Mouse (Mus musculus): Measurements from ENCODE around the gene Gm10273. TPM values are rescaled to one million over a fixed set of nuclear protein-coding genes. Genes with fewer than 3 reads are reported as not detected.
"Not testable (repeated sequence)": the region's sequence is repeated elsewhere in the genome, so short reads cannot be mapped to it uniquely, and the experiment has no call there.

Gm10273 gene
- polyA plus RNA-seq, 1 experiment from 2014 or later, result 14.5 TPM

GRCm38 (mm10) chr10:59380411-59380821, 15.0 kb upstream of the Gm10273 start:
- Histone ChIP-seq H3K27ac (ENCODE audit: low read depth, low read length) (no peak overlapping the region), H3K9ac (replicated peaks; ENCODE audit: low read depth, low read length) (no peak overlapping the region), H3K27me3 (ENCODE audit: control insufficient read depth, insufficient read depth, low read length) (no peaks in the 10 kb centered on the region), H3K4me3 (ENCODE audit: low read depth, low read length) (no peak overlapping the region), H3K36me3 (ENCODE audit: control insufficient read depth, insufficient read depth, low read length) (no peaks in the 10 kb centered on the region), H3K9me3 (ENCODE audit: control insufficient read depth, low read length) (no peaks in the 10 kb centered on the region), H3K4me1 (ENCODE audit: control insufficient read depth, insufficient read depth, low read length) (no peaks in the 10 kb centered on the region), H3K4me2 (ENCODE audit: low read depth, low read length) (no peak overlapping the region)
- 83% methylated on average over 2 of the region's 2 CpGs for WGBS
- no peak for ATAC-seq (ENCODE audit: low read depth)

DNA sequence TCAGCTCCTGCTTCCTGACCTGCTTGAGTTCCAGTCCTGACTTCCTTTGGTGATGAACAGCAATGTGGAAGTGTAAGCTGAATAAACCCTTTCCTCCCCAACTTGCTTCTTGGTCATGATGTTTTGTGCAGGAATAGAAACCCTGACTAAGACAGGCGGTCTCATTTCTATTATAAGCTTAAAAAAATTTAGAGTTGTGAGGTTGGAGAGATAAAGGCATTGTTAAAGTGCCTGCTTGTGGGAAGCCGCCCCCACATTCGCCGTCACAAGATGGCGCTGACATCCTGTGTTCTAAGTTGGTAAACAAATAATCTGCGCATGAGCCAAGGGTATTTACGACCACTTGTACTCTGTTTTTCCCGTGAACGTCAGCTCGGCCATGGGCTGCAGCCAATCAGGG, 13.9 kb upstream of the Gm10273 start:
- not testable (repeated sequence) for H3K9me3 ChIP-seq (ENCODE audit: control insufficient read depth, low read length); ATAC-seq (ENCODE audit: low read depth); H3K36me3 ChIP-seq (ENCODE audit: control insufficient read depth, insufficient read depth, low read length); H3K27ac ChIP-seq (ENCODE audit: low read depth, low read length); H3K9ac ChIP-seq (replicated peaks; ENCODE audit: low read depth, low read length); H3K4me2 ChIP-seq (ENCODE audit: low read depth, low read length); H3K4me1 ChIP-seq (ENCODE audit: control insufficient read depth, insufficient read depth, low read length); H3K4me3 ChIP-seq (ENCODE audit: low read depth, low read length); H3K27me3 ChIP-seq (ENCODE audit: control insufficient read depth, insufficient read depth, low read length)
- 83% methylated on average over 6 of the region's 10 CpGs for WGBS

GRCm38 (mm10) chr10:59386951-59387350, 8.5 kb upstream of the Gm10273 start:
- no peak overlapping the region for H3K27ac ChIP-seq (ENCODE audit: low read depth, low read length)
- no peak overlapping the region for H3K4me3 ChIP-seq (ENCODE audit: low read depth, low read length)
- no peak overlapping the region for H3K4me2 ChIP-seq (ENCODE audit: low read depth, low read length)
- no peaks in the 10 kb centered on the region for H3K36me3 ChIP-seq (ENCODE audit: control insufficient read depth, insufficient read depth, low read length)
- H3K27me3 ChIP-seq (ENCODE audit: control insufficient read depth, insufficient read depth, low read length), result no peaks in the 10 kb centered on the region
- H3K9ac ChIP-seq (replicated peaks; ENCODE audit: low read depth, low read length), result no peak overlapping the region
- WGBS, result 92% methylated on average over 7 of the region's 8 CpGs
- no peak for ATAC-seq (ENCODE audit: low read depth)
- H3K9me3 ChIP-seq (ENCODE audit: control insufficient read depth, low read length), result no peaks in the 10 kb centered on the region
- no peaks in the 10 kb centered on the region for H3K4me1 ChIP-seq (ENCODE audit: control insufficient read depth, insufficient read depth, low read length)

- no peak overlapping the region for H3K4me3 ChIP-seq (ENCODE audit: low read depth, low read length)
- H3K9ac ChIP-seq (replicated peaks; ENCODE audit: low read depth, low read length), result no peak overlapping the region
- H3K4me1 ChIP-seq (ENCODE audit: control insufficient read depth, insufficient read depth, low read length), result no peaks in the 10 kb centered on the region
- no peak overlapping the region for H3K27ac ChIP-seq (ENCODE audit: low read depth, low read length)
- H3K27me3 ChIP-seq (ENCODE audit: control insufficient read depth, insufficient read depth, low read length), result no peaks in the 10 kb centered on the region
- no peaks in the 10 kb centered on the region for H3K9me3 ChIP-seq (ENCODE audit: control insufficient read depth, low read length)
- H3K36me3 ChIP-seq (ENCODE audit: control insufficient read depth, insufficient read depth, low read length), result no peaks in the 10 kb centered on the region
- 92% methylated on average over 3 of the region's 3 CpGs for WGBS
- no peak for ATAC-seq (ENCODE audit: low read depth)
- no peak overlapping the region for H3K4me2 ChIP-seq (ENCODE audit: low read depth, low read length)
Measured at GRCm38 (mm10) chr10:59389652-59390051, 5.8 kb upstream of the Gm10273 start.

- H3K27ac ChIP-seq (ENCODE audit: low read depth, low read length), result no peak overlapping the region
- H3K9me3 ChIP-seq (ENCODE audit: control insufficient read depth, low read length), result no peaks in the 10 kb centered on the region
- no peak overlapping the region for H3K4me2 ChIP-seq (ENCODE audit: low read depth, low read length)
- H3K36me3 ChIP-seq (ENCODE audit: control insufficient read depth, insufficient read depth, low read length), result no peaks in the 10 kb centered on the region
- no peak overlapping the region for H3K9ac ChIP-seq (replicated peaks; ENCODE audit: low read depth, low read length)
- WGBS, result 57% methylated on average over 4 of the region's 4 CpGs
- ATAC-seq (ENCODE audit: low read depth), result no peak
- H3K4me3 ChIP-seq (ENCODE audit: low read depth, low read length), result no peak overlapping the region
- no peaks in the 10 kb centered on the region for H3K27me3 ChIP-seq (ENCODE audit: control insufficient read depth, insufficient read depth, low read length)
- no peaks in the 10 kb centered on the region for H3K4me1 ChIP-seq (ENCODE audit: control insufficient read depth, insufficient read depth, low read length)
Measured at GRCm38 (mm10) chr10:59391907-59392306, 3.5 kb upstream of the Gm10273 start.

DNA sequence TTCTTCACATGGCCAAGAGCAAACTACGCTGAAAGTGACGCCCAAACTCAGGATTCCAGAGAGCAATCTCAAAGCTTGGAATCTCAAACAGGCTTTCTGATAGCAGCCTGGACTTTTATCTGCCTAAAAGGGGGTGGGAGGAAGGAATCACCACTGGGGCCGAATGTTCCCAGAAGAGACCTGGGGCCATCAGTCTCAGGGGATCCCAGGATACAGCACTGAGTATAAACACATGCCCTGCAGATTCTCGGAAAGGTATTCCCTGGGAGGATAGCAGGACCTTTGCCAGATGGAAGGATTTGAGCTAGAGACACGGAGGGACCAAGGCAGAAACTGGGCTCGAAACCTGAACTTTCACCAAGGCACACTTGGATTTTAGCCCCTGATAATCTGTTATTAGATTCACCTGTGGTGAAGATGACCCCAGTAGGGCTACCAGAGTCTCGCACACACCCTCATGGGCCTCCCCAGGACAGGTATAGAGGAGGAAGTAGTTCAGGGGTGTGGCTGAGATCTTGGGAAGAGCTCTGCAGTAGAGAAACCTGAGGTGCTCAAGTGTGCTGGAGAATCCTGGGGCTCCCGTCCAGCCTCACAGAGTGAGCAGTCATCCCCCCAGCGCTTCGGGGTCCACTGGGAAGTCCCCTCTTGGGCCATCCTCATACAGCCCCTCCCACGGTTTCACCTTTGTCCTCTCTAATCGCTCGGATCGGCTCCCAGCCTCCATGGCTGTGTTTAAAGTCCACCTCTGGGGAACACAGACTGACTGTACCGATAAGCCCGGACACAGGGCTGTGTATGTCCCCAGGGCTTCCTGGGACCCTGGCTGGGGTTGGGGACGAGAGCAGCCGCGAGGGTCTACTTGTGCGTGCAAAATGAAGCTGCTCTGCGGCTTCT, 7.7 kb downstream of the Gm10273 start, which contains the start of gene Pla2g12b:
Gene Pla2g12b, plus strand, starts transcription at position 762 of the 894 bp plus-strand sequence.
- Histone ChIP-seq H3K27me3 (ENCODE audit: control insufficient read depth, insufficient read depth, low read length) (no peaks in the 10 kb centered on the region), H3K9me3 (ENCODE audit: control insufficient read depth, low read length) (no peaks in the 10 kb centered on the region), H3K4me2 (ENCODE audit: low read depth, low read length) (no peak within 1 kb of the TSS), H3K36me3 (ENCODE audit: control insufficient read depth, insufficient read depth, low read length) (no peaks in the 10 kb centered on the region), H3K27ac (ENCODE audit: low read depth, low read length) (no peak within 1 kb of the TSS), H3K9ac (replicated peaks; ENCODE audit: low read depth, low read length) (no peak within 1 kb of the TSS), H3K4me3 (ENCODE audit: low read depth, low read length) (no peak within 1 kb of the TSS), H3K4me1 (ENCODE audit: control insufficient read depth, insufficient read depth, low read length) (no peaks in the 10 kb centered on the region)
- WGBS, result 75% methylated on average over 21 of the region's 21 CpGs
- ATAC-seq (ENCODE audit: low read depth), result no peak

DNA sequence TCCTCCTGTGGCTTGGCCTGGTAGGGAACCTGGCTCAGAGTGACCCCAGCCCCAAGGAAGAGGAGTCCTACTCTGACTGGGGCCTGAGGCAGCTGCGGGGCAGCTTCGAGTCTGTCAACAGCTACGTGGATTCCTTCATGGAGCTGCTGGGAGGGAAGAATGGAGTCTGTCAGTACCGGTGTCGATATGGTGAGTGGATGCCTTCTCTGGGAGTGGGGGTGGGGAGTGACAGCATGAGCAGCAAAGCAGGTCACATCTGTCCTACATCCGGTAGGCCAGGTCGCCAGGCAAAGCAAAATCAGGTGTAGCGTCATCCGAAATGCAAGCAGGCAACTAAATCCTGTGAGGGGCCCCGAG, 8.3 kb downstream of the Gm10273 start:
- 80% methylated on average over 10 of the region's 10 CpGs for WGBS
- Histone ChIP-seq H3K4me1 (ENCODE audit: control insufficient read depth, insufficient read depth, low read length) (no peaks in the 10 kb centered on the region), H3K36me3 (ENCODE audit: control insufficient read depth, insufficient read depth, low read length) (no peaks in the 10 kb centered on the region), H3K9me3 (ENCODE audit: control insufficient read depth, low read length) (no peaks in the 10 kb centered on the region), H3K27ac (ENCODE audit: low read depth, low read length) (no peak overlapping the region), H3K9ac (replicated peaks; ENCODE audit: low read depth, low read length) (no peak overlapping the region), H3K27me3 (ENCODE audit: control insufficient read depth, insufficient read depth, low read length) (no peaks in the 10 kb centered on the region), H3K4me3 (ENCODE audit: low read depth, low read length) (no peak overlapping the region), H3K4me2 (ENCODE audit: low read depth, low read length) (no peak overlapping the region)
- no peak for ATAC-seq (ENCODE audit: low read depth)

DNA sequence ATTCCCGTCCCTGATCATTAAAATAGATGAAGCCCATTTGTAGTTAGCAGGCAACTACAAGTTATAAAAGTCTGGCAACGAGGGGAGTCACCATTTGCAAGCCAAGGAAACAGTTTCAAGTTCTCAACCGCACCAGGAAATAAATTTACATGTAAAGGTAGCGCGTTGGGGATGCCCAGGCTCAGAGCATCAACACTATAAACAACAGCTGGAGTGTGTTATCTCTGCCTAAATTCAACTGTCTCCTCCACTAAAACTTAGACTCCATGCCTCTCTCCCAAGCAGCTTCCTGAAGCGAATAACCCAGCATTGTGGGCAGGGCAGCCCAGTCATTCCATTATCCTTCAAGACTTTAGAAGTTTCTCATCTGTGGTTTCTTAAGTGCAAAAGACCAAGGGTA, 13.1 kb downstream of the Gm10273 start:
- WGBS, result 39% methylated on average over 6 of the region's 6 CpGs
- ATAC-seq (ENCODE audit: low read depth), result no peak
- Histone ChIP-seq H3K4me3 (ENCODE audit: low read depth, low read length) (no peak overlapping the region), H3K27me3 (ENCODE audit: control insufficient read depth, insufficient read depth, low read length) (no peaks in the 10 kb centered on the region), H3K27ac (ENCODE audit: low read depth, low read length) (no peak overlapping the region), H3K4me2 (ENCODE audit: low read depth, low read length) (no peak overlapping the region), H3K36me3 (ENCODE audit: control insufficient read depth, insufficient read depth, low read length) (no peaks in the 10 kb centered on the region), H3K9ac (replicated peaks; ENCODE audit: low read depth, low read length) (no peak overlapping the region), H3K4me1 (ENCODE audit: control insufficient read depth, insufficient read depth, low read length) (no peaks in the 10 kb centered on the region), H3K9me3 (ENCODE audit: control insufficient read depth, low read length) (no peaks in the 10 kb centered on the region)

- Histone ChIP-seq H3K36me3 (ENCODE audit: control insufficient read depth, insufficient read depth, low read length) (no peaks in the 10 kb centered on the region), H3K27ac (ENCODE audit: low read depth, low read length) (no peak overlapping the region), H3K4me1 (ENCODE audit: control insufficient read depth, insufficient read depth, low read length) (no peaks in the 10 kb centered on the region), H3K4me2 (ENCODE audit: low read depth, low read length) (no peak overlapping the region), H3K9me3 (ENCODE audit: control insufficient read depth, low read length) (no peaks in the 10 kb centered on the region), H3K4me3 (ENCODE audit: low read depth, low read length) (no peak overlapping the region), H3K9ac (replicated peaks; ENCODE audit: low read depth, low read length) (no peak overlapping the region), H3K27me3 (ENCODE audit: control insufficient read depth, insufficient read depth, low read length) (no peaks in the 10 kb centered on the region)
- ATAC-seq (ENCODE audit: low read depth), result no peak
- 80% methylated on average over 12 of the region's 12 CpGs for WGBS
Measured at GRCm38 (mm10) chr10:59410264-59410663, 14.8 kb downstream of the Gm10273 start.

Data from neural tube, embryonic 14.5 days (tissue).